Mouse (Mus musculus) cortical plate, adult 2 months (tissue): ENCODE results near the gene Srcin1.

Experiments used
- CTCF ChIP-seq: fragments of 200-500 bp; IDR thresholded peaks from 2 replicates; pipeline ENCODE4 v1.5.1; 2011; ENCODE audit warnings: mild to moderate bottlenecking, control low read depth, low read length; ENCODE audit not compliant: insufficient read depth; ENCODE audit errors: extremely low read depth
- POLR2A ChIP-seq: fragments of 200-500 bp; IDR thresholded peaks from 2 replicates; pipeline ENCODE4 v1.6.1; 2011; ENCODE audit warnings: mild to moderate bottlenecking, low read length, control low read depth; ENCODE audit not compliant: insufficient read depth; ENCODE audit errors: extremely low read depth

DNA sequence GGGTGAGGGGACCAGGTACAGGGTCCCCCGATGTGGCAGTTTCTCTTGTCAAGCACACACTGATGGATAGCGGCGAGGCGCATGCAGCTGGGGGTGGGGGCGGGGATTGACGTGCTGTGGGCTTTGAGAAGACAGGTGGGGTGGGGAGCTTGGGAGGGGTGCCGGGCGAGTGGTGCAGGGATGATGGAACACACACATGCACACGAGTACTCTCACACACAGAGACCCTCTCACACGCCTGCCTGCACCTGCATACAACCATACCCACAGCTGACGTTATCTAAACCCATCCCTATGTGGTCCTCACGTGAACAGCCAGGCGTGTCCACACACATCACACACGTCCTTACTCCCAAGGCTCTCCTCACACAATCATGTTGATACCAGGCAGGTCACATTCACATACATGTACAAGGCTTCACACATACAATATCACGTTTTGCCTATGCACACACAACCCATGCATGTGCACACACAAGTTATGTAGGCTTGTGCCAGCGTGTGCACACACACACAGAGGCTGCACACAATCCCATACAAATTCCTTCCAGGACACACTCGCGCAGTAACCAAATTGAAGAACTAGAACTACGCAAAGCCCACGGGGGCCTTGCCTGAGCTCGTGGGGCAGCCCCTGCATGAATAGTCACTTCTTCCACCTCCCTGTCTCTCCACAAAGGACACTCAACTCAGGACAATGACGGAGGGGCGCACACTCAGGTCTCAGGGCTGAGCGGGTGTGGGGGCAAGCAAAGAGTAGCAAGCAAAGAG lies 66.1 kb downstream of the Srcin1 start:
- TF ChIP-seq POLR2A (no peak), CTCF (no peak)
